Mouse (Mus musculus): Measurements from ENCODE around the gene Mob1a. TPM values are rescaled to one million over a fixed set of nuclear protein-coding genes. Genes with fewer than 3 reads are reported as not detected.

Mob1a gene
- polyA plus RNA-seq, 1 experiment from 2014 or later = 35.7 TPM

DNA sequence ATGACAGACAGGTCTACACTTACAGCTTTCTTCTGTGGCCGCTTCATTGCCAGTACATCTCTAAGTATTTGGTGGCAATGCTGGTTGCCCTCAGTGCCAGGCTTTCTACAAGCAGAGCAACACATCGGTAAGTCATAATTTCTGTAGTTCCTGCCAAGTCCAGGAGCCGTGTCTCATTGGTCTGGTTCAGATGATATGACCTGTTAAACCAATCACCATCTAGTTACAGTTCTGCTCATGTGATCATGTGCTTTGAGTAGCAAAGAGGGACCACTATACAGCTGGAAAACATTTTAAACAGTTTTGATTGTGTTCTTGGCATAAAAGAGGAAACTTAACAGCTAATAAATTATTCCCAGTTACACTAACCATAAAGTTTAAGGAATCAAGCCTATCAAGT is 22.1 kb downstream of the Mob1a start:
- no peak overlapping the region for H3K4me2 ChIP-seq
- peaks cover 14% of the 10 kb centered on the region for H3K36me3 ChIP-seq (ENCODE audit: poor library complexity, severe bottlenecking)
- no peak overlapping the region for H3K9ac ChIP-seq
- H3K4me3 ChIP-seq = no peak overlapping the region
- no peak for ATAC-seq
- 93% methylated on average over 3 of the region's 3 CpGs for WGBS
- H3K4me1 ChIP-seq = peaks cover 16% of the 10 kb centered on the region
- no peaks in the 10 kb centered on the region for H3K27me3 ChIP-seq
- no peak overlapping the region for H3K27ac ChIP-seq
- no peaks in the 10 kb centered on the region for H3K9me3 ChIP-seq (replicated peaks)

DNA sequence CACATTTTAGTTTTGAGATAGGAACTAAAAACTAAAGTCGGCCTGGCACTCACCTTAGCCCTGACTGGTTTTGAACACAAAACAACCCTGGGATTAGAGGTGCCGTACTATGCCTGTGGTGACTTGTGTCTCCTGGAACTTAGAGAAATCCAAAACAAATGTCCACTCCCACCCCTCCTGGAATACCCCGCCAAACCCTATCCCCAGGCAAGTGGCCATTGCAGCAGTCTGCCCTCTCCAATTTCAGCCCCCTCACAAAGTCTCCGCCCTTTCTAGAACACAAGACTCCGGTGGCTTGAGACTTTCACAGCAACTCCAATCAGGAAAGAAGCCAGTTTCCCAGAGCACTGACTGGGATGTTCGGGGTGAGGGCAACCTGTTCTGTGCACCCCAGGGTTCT is 23.1 kb downstream of the Mob1a start, which contains the start of gene Bola3:
Bola3 (plus strand) TSS at position 275 of the 400 bp plus-strand sequence.
- Histone ChIP-seq H3K4me3 (peak within 1 kb of the TSS; percentile 91), H3K27me3 (no peaks in the 10 kb centered on the region), H3K4me2 (peak within 1 kb of the TSS; percentile 91), H3K36me3 (ENCODE audit: poor library complexity, severe bottlenecking) (peaks cover 20% of the 10 kb centered on the region), H3K4me1 (peaks cover 16% of the 10 kb centered on the region), H3K27ac (peak within 1 kb of the TSS; percentile 51; the same call in 1 of the 2 replicates), H3K9ac (peak within 1 kb of the TSS; percentile 98), H3K9me3 (replicated peaks) (no peaks in the 10 kb centered on the region)
- 27% methylated on average over 6 of the region's 6 CpGs for WGBS
- no peak for ATAC-seq

DNA sequence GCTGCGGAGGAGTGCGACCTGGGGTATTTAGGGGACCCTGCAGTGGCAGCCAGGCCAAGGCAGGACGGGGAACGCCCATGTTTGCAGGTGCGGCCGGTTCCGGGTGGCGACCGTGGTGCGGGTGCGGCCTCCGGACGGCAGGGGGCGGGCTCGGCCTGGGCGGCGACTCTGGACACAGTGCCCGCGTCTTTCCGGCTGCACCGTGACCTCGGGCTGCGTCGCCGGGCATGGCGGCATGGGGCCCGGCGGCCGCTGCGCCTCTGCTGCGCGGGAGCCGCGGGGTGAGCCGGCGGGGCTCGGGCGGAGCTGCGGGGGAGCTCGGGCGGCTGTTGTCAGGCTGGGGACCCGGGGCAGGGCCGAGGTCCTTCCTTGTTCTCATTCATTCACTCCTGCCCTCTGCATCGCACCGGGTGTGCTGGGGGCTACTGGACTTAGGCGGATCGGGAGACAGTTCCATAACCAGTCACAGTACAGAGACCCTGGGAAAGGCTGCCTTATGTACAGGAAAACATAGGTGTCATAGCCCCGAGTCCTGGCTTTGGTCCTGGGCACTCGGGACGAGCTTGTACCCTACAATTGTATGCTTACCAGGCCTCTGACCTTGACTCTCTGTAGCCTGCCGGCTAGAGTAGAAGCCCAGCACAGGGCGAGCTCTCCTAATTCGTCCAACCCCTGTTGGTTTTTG is 23.6 kb downstream of the Mob1a start:
- peak; percentile 96 for ATAC-seq
- Histone ChIP-seq H3K27me3 (no peaks in the 10 kb centered on the region), H3K4me1 (peaks cover 16% of the 10 kb centered on the region), H3K4me2 (peak overlapping the region; percentile 91), H3K4me3 (peak overlapping the region; percentile 91), H3K36me3 (ENCODE audit: poor library complexity, severe bottlenecking) (peaks cover 25% of the 10 kb centered on the region), H3K9ac (peak overlapping the region; percentile 98), H3K27ac (peak overlapping the region; percentile 51; the same call in 1 of the 2 replicates), H3K9me3 (replicated peaks) (no peaks in the 10 kb centered on the region)
- under 1% methylated on average over 53 of the region's 53 CpGs for WGBS

DNA sequence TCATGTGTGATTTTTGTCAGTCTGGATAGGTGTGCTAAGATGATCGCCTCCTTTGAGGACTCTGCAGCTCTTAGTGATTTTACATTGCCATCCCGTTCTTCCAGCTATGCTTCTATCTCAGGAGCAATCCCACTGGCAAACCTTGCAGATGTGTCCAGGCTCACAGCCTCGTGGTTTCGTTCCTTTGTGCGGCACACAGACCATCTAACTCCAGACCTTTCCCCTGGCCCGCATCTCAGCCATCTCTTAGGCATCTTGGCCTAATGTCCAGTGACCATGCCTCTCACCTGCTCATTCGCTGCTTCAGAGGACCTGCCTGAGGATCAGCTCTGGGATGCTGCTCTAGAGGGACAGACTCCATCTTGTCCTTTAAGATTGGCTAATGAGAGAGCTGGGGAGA is 24.4 kb downstream of the Mob1a start:
- no peaks in the 10 kb centered on the region for H3K27me3 ChIP-seq
- H3K9me3 ChIP-seq (replicated peaks) = no peaks in the 10 kb centered on the region
- peak overlapping the region; percentile 91 for H3K4me2 ChIP-seq
- H3K4me1 ChIP-seq = peaks cover 16% of the 10 kb centered on the region
- peaks cover 32% of the 10 kb centered on the region for H3K36me3 ChIP-seq (ENCODE audit: poor library complexity, severe bottlenecking)
- no peak overlapping the region for H3K27ac ChIP-seq
- no peak for ATAC-seq
- WGBS = 88% methylated on average over 7 of the region's 7 CpGs
- H3K9ac ChIP-seq = peak overlapping the region; percentile 98
- H3K4me3 ChIP-seq = peak overlapping the region; percentile 91

DNA sequence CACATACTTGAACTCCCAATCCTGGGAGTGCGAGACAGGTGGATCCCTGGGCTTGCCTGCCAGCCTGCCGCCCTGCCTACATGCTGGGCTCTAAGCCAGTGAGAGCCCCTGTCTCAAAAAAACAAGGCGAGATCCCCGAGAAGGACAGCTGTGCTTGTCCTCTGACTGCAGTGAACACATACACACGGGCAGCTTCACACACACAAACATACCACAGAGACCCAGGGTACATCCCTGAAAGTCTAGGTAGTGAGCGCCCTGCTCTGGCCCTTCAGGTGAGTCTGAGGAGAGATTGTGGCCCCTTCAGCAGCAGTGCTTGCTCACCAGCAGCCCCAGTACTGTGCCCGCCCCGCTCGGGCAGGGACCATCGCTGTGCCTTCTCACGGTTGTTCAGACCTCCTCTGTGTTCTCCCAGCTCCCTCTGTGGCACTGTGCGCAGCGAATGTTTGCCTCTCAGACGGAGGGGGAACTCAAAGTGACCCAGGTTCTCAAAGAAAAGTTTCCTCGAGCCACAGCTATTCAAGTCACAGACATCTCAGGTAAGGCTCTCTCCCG is 25.1 kb downstream of the Mob1a start:
- no peaks in the 10 kb centered on the region for H3K9me3 ChIP-seq (replicated peaks)
- H3K27me3 ChIP-seq = no peaks in the 10 kb centered on the region
- ATAC-seq = no peak
- no peak overlapping the region for H3K4me3 ChIP-seq
- H3K36me3 ChIP-seq (ENCODE audit: poor library complexity, severe bottlenecking) = peaks cover 32% of the 10 kb centered on the region
- H3K9ac ChIP-seq = peak overlapping the region; percentile 98; the same call in 1 of the 2 replicates
- H3K4me1 ChIP-seq = peaks cover 16% of the 10 kb centered on the region
- no peak overlapping the region for H3K27ac ChIP-seq
- 90% methylated on average over 16 of the region's 16 CpGs for WGBS
- H3K4me2 ChIP-seq = no peak overlapping the region

DNA sequence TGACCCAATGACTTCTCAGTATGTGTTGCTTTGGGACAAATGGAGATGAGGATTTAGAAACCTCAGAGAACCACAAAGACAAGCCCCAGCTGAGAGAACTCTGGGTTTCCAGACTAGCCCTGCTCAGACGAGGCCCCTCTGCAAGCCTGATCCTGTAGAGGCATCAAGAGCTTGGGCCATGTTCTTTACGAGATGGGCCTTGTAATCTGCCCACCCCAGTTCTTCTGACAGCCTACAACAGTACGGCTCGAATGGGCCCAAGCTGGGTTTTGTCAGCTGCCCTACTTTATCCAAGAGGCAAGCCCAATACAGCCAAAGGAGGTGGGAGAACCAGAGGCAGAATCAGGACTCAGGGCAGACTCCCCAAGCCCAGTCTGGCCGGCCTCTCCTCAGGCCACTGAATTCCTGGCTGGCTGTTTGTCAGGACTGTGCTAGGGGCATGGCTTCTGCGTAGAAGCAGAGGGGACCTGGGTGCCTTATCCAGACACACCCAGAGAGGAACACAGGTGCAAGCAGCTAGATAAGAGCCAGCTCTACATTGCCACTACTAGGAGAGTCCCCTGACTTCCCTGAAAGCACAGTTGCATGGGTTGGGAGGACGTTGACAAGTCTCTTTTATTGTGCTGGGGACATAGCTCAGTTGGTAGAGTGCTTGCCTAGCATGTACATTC is 25.8 kb downstream of the Mob1a start:
- Histone ChIP-seq H3K9me3 (replicated peaks) (no peaks in the 10 kb centered on the region), H3K9ac (peak overlapping the region; percentile 13; the same call in 1 of the 2 replicates), H3K4me3 (no peak overlapping the region), H3K4me2 (no peak overlapping the region), H3K27me3 (no peaks in the 10 kb centered on the region), H3K27ac (no peak overlapping the region), H3K4me1 (peaks cover 16% of the 10 kb centered on the region), H3K36me3 (ENCODE audit: poor library complexity, severe bottlenecking) (peaks cover 32% of the 10 kb centered on the region)
- 89% methylated on average over 7 of the region's 7 CpGs for WGBS
- no peak for ATAC-seq

DNA sequence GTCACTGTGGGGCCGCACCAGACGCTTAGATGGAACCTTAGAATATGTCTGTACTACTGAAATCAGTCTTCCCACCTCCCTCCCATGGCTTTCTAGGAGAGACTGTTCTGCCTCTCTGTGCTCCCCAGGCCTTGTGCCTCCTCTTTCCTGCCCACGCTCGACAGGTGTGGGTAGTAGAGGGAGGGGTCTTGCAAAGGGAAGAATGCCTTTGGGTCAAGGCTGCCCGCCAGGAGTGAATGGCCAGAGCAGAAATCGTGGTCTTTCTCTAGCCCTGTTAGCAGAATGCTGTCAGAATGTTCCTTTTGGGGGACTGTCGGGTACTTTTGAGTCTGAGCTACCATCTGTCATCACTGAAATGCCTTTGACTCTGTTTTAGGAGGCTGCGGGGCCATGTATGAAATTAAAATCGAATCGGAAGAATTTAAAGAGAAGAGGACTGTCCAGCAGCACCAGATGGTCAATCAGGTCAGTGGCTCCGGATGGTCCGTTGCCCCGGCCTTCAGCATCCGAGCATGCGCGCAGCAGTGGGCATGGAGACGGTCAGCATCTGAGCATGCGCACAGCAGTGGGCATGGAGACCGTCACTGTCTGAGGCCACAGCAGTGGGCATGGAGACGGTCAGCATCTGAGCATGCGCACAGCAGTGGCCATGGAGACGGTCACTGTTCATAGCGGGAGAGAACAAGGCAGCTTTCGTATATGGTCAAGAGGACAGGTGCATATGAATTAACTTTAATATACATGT is 27.0 kb downstream of the Mob1a start:
- Histone ChIP-seq H3K4me1 (peaks cover 16% of the 10 kb centered on the region), H3K9me3 (replicated peaks) (no peaks in the 10 kb centered on the region), H3K27me3 (no peaks in the 10 kb centered on the region), H3K4me3 (no peak overlapping the region), H3K4me2 (no peak overlapping the region), H3K27ac (no peak overlapping the region), H3K36me3 (ENCODE audit: poor library complexity, severe bottlenecking) (peaks cover 33% of the 10 kb centered on the region), H3K9ac (no peak overlapping the region)
- ATAC-seq = no peak
- WGBS = 94% methylated on average over 24 of the region's 24 CpGs

DNA sequence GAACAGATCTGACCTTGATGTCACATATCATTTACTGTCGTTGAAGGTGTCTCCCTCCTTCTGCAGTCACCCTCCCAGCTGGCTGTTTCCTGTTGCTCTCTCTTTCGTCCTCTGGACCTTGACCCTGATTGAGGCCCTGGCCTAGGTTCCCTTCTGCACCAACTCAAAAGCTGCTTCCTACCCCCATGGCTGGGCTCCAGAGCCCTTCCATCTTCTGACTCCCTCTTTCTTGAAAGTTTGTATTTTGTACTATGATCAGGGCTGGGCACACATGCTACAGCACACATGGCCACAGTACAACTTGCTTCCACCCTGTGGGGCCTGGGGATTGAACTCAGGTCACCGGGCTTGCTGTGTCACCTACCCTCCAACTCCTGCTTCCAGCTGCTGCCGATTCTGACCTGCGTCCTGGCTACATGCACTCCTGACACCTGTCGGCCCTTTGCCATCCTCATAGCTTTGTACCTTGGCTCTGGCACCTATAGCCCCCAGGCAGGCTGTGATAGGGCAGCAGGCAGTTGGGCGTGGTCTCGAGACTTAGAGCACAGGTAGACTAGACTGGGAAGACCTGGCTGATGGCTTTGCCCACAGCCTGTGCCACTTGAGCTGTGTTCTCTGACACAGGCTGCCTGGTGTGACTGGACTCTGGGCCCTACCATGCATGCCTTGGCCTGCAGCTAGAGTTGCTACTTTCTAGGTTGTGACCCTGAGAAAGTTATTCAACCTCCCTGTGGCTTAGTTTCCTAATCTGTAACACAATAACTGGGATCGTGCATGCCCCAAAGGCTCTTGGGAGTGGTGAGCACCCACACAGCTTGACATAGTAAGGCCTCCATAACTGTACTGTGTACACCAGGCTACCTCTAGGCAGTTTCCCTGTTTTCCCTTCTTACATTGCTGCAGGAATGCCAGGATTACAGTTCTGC is 29.3 kb downstream of the Mob1a start:
- H3K9ac ChIP-seq = no peak overlapping the region
- no peak overlapping the region for H3K27ac ChIP-seq
- peaks cover 52% of the 10 kb centered on the region for H3K36me3 ChIP-seq (ENCODE audit: poor library complexity, severe bottlenecking)
- no peak for ATAC-seq
- H3K4me2 ChIP-seq = no peak overlapping the region
- H3K4me3 ChIP-seq = no peak overlapping the region
- 91% methylated on average over 9 of the region's 9 CpGs for WGBS
- no peaks in the 10 kb centered on the region for H3K27me3 ChIP-seq
- H3K9me3 ChIP-seq (replicated peaks) = no peaks in the 10 kb centered on the region
- H3K4me1 ChIP-seq = peaks cover 6% of the 10 kb centered on the region

DNA sequence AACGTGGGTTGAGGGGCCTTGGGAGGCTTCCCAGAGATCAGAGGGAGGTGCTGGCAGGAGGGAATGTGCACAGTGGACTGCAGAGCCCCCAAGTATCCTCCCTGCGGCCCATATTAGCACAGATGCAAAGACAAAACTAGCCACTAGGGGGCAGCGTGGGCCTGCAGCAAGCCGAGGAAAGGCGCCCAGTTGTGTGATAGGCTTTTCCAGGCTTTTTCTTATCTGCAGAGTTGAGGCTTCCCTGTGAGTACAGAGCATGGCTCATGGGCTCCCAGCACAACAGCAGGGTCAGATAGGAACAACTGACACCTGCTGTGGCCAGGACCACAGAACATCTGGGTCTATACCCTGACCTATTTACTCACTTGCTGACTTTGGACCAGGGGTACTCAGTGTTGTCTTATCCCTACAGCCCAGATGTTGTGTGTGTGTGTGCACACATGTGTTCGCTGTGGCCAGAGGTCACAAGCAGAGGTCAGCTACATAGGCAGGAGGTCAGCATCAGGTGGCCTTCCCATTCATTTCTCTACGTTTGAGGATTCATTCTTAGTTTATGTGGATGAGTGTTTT is 30.8 kb downstream of the Mob1a start:
- H3K36me3 ChIP-seq (ENCODE audit: poor library complexity, severe bottlenecking) = peaks cover 67% of the 10 kb centered on the region
- H3K27ac ChIP-seq = no peak overlapping the region
- no peaks in the 10 kb centered on the region for H3K9me3 ChIP-seq (replicated peaks)
- no peak overlapping the region for H3K4me2 ChIP-seq
- peak; percentile 73 for ATAC-seq
- WGBS = 25% methylated on average over 7 of the region's 7 CpGs
- no peak overlapping the region for H3K4me3 ChIP-seq
- no peaks in the 10 kb centered on the region for H3K4me1 ChIP-seq
- H3K27me3 ChIP-seq = no peaks in the 10 kb centered on the region
- H3K9ac ChIP-seq = no peak overlapping the region

DNA sequence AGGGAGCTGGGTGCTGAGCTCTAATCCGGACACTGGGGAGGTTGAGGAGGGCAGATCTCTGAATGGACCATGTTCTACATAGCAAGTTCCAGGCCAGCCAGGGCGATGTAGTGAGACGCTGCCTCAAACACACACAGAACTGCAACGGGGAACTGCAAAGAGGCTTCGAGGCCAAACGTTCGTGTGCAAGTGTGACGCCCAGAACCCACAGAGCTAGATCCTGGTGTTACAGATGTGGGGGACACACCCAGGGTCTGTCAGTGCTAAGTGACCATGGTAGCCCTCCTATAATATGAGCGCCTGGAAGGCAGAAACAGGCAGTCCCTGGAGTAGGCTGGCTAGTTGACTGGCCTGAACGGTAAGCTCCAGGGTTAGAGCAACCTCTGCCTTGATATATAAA is 31.6 kb downstream of the Mob1a start:
- H3K9me3 ChIP-seq (replicated peaks) = no peaks in the 10 kb centered on the region
- H3K36me3 ChIP-seq (ENCODE audit: poor library complexity, severe bottlenecking) = peaks cover 72% of the 10 kb centered on the region
- WGBS = 95% methylated on average over 10 of the region's 10 CpGs
- H3K4me1 ChIP-seq = no peaks in the 10 kb centered on the region
- H3K4me3 ChIP-seq = no peak overlapping the region
- H3K27me3 ChIP-seq = no peaks in the 10 kb centered on the region
- no peak for ATAC-seq
- H3K9ac ChIP-seq = no peak overlapping the region
- H3K27ac ChIP-seq = no peak overlapping the region
- no peak overlapping the region for H3K4me2 ChIP-seq

Data from forebrain, embryonic 13.5 days (tissue).